9 mouse cellular contexts compared by ENCODE assay signal in genomic region chr16:63864463-63864976, GRCm38 (mm10). TPM values are rescaled to one million over a fixed set of nuclear protein-coding genes. Genes with fewer than 3 reads are reported as not detected.
A peak's percentile ranks its signal among the peaks of the same experiment; 100 is the strongest.
DNase-seq lines count a peak whose midpoint lies in the region; ATAC-seq and TF ChIP-seq lines count a peak whose summit lies in the region.
"Had no signal": no experiment of that assay in that cellular context is flagged by ENCODE, and none has a peak within 500 bp of the region (broad histone marks: within the 10 kb centered on the region; RNA-seq: fewer than 3 reads in every experiment).

No protein-coding gene starts in this region.

- peaks cover 11% of the 10 kb centered on the region for H3K4me1 ChIP-seq in heart, embryonic 12.5 days (replicated peaks)
- H3K4me1 ChIP-seq in heart, postnatal 0 days (ENCODE audit: control insufficient read depth, insufficient read depth), result no peaks in the 10 kb centered on the region
- H3K4me1 ChIP-seq in liver, postnatal 0 days (ENCODE audit: insufficient read depth), result peaks cover 6% of the 10 kb centered on the region; the same call in 1 of the 2 replicates

- no peaks in the 10 kb centered on the region for H3K36me3 ChIP-seq in heart, embryonic 12.5 days
- no peaks in the 10 kb centered on the region for H3K36me3 ChIP-seq in heart, postnatal 0 days (replicated peaks; ENCODE audit: control insufficient read depth, insufficient read depth, low read length)
- no peaks in the 10 kb centered on the region for H3K36me3 ChIP-seq in liver, postnatal 0 days (replicated peaks; ENCODE audit: insufficient read depth, low read length)

- no peak for TF ChIP-seq EP300 in heart, postnatal 0 days (IDR thresholded peaks at IDR 0.05; ENCODE audit: low read depth)
- no peak for TF ChIP-seq EP300 in liver, postnatal 0 days (IDR thresholded peaks at IDR 0.05; ENCODE audit: low read depth)

- peak overlapping the region; percentile 85 for H3K4me2 ChIP-seq in heart, embryonic 12.5 days
- H3K4me2 ChIP-seq in heart, postnatal 0 days (ENCODE audit: low read depth, low read length), result peak overlapping the region; percentile 96
- peak overlapping the region; percentile 72 for H3K4me2 ChIP-seq in liver, postnatal 0 days (ENCODE audit: low read depth, low read length)

- no peak for TF ChIP-seq CTCF in heart, postnatal 0 days (IDR thresholded peaks at IDR 0.05; ENCODE audit: low read depth)
- no peak for TF ChIP-seq CTCF in liver, postnatal 0 days (IDR thresholded peaks at IDR 0.05; ENCODE audit: low read depth)

- H3K9ac ChIP-seq in heart, embryonic 12.5 days, result peak overlapping the region; percentile 49
- peak overlapping the region; percentile 50; the same call in 1 of the 2 replicates for H3K9ac ChIP-seq in heart, postnatal 0 days (replicated peaks; ENCODE audit: low read depth, low read length)
- no peak overlapping the region for H3K9ac ChIP-seq in liver, postnatal 0 days (replicated peaks)

- 28% methylated on average over 7 of the region's 7 CpGs for WGBS in heart, embryonic 12.5 days
- WGBS in heart, postnatal 0 days, result 31% methylated on average over 7 of the region's 7 CpGs
- 32% methylated on average over 7 of the region's 7 CpGs for WGBS in liver, postnatal 0 days (ENCODE audit: insufficient replicate concordance)

- H3K9me3 ChIP-seq in heart, embryonic 12.5 days (replicated peaks), result no peaks in the 10 kb centered on the region
- H3K9me3 ChIP-seq in heart, postnatal 0 days (replicated peaks; ENCODE audit: control insufficient read depth, low read length), result no peaks in the 10 kb centered on the region
- no peaks in the 10 kb centered on the region for H3K9me3 ChIP-seq in liver, postnatal 0 days (ENCODE audit: low read length)

- ATAC-seq in heart, embryonic 12.5 days (ENCODE audit: insufficient number of reproducible peaks, low FRiP score), result no peak
- ATAC-seq in heart, postnatal 0 days (ENCODE audit: insufficient read depth, low read depth), result no peak
- ATAC-seq in liver, postnatal 0 days, result no peak
- ATAC-seq in activated CD4-positive, CD25-positive, alpha-beta regulatory T cell, adult 4 months, result no peak

- H3K27me3 ChIP-seq in heart, embryonic 12.5 days (replicated peaks), result no peaks in the 10 kb centered on the region
- no peaks in the 10 kb centered on the region for H3K27me3 ChIP-seq in heart, postnatal 0 days (ENCODE audit: control insufficient read depth, insufficient read depth, low read length)
- peaks cover 7% of the 10 kb centered on the region; the same call in 1 of the 2 replicates for H3K27me3 ChIP-seq in liver, postnatal 0 days (ENCODE audit: insufficient read depth, low read length)
- H3K27me3 ChIP-seq: CH12.LX had no signal

- no peak overlapping the region for H3K27ac ChIP-seq in heart, embryonic 12.5 days (ENCODE audit: poor library complexity, severe bottlenecking)
- no peak overlapping the region for H3K27ac ChIP-seq in heart, postnatal 0 days (ENCODE audit: low read depth)
- H3K27ac ChIP-seq in liver, postnatal 0 days (ENCODE audit: low read depth), result no peak overlapping the region

- peak overlapping the region; percentile 69 for H3K4me3 ChIP-seq in heart, embryonic 12.5 days
- H3K4me3 ChIP-seq in heart, postnatal 0 days (ENCODE audit: low read depth, low read length), result peak overlapping the region; percentile 71
- peak overlapping the region; percentile 24 for H3K4me3 ChIP-seq in liver, postnatal 0 days (ENCODE audit: low read depth, low read length)

- no peak for DNase-seq in heart, adult 11 months
- peak; percentile 6 for DNase-seq in brain, adult 2 months (ENCODE audit: low read depth, low spot score)
- no peak for DNase-seq in heart, postnatal 0 days (ENCODE audit: low spot score)
- no peak for DNase-seq in liver, postnatal 0 days
- no peak for DNase-seq in ovary, postnatal 10 days (ENCODE audit: low spot score)
- DNase-seq in left cerebral cortex, adult 9 months (ENCODE audit: low spot score in 2 of 2), result no peak

RNA-seq across cellular contexts. Expression of gene Epha3, which starts 0.5 kb away (rescaled TPM):
- 11.9 and 13.4 TPM in 2 replicates for polyA plus RNA-seq in heart, embryonic 12.5 days (2016; fragmentation: Nextera tagmentation; extraction: Ambion mirVana)
- total RNA-seq in heart, postnatal 0 days (2014; rRNA removed; ENCODE audit: low replicate concordance), result 3.1 and 3.4 TPM in 2 replicates
- polyA plus RNA-seq in heart, postnatal 0 days (2015; fragmentation: Nextera tagmentation; extraction: Ambion mirVana), result 1.8 TPM in 2 replicates
- 0.67 and 0.78 TPM in 2 replicates for polyA plus RNA-seq in liver, postnatal 0 days (2015; fragmentation: Nextera tagmentation; extraction: Ambion mirVana)
- 1 to 10 TPM in 1 of 2 experiments, under 1 TPM in 1; 0.57 to 1.2 TPM for polyA plus RNA-seq in activated CD4-positive, CD25-positive, alpha-beta regulatory T cell, adult 4 months (2017; shearing (Covaris generic))
- total RNA-seq: CH12.LX had no signal
